Mouse (Mus musculus): ENCODE results near the gene Grrp1. TPM values are rescaled to one million over a fixed set of nuclear protein-coding genes. Genes with fewer than 3 reads are reported as not detected.
"Not testable (repeated sequence)": the region's sequence is repeated elsewhere in the genome, so short reads cannot be mapped to it uniquely, and the experiment has no call there.

Gene Grrp1
- polyA plus RNA-seq, 1 experiment from 2014 or later: 6.8 TPM

- Histone ChIP-seq H3K36me3 (ENCODE audit: control insufficient read depth, insufficient read depth) (no peaks in the 10 kb centered on the region), H3K4me3 (ENCODE audit: low read depth, low read length) (no peak overlapping the region), H3K4me2 (replicated peaks; ENCODE audit: low read depth) (no peak overlapping the region), H3K9ac (ENCODE audit: low read depth, low read length) (no peak overlapping the region), H3K27ac (ENCODE audit: low read depth, low read length) (no peak overlapping the region), H3K27me3 (replicated peaks; ENCODE audit: control insufficient read depth, insufficient read depth, low read length) (0 out of 2 replicates have a peak, but pooled peaks cover 8% of the 10 kb centered on the region), H3K4me1 (replicated peaks; ENCODE audit: control insufficient read depth, insufficient read depth, low read length) (no peaks in the 10 kb centered on the region), H3K9me3 (ENCODE audit: control insufficient read depth) (no peaks in the 10 kb centered on the region)
- no peak for ATAC-seq
- WGBS: 97% methylated on average over 4 of the region's 4 CpGs
- peak; percentile 34 for TF ChIP-seq CTCF (IDR thresholded peaks at IDR 0.05; ENCODE audit: low read depth)
These were observed 42.6 kb upstream of the Grrp1 start for GRCm38 (mm10) chr4:134296523-134296922.

GRCm38 (mm10) chr4:134296096-134296495, 42.2 kb upstream of the Grrp1 start:
- H3K27ac ChIP-seq (ENCODE audit: low read depth, low read length); H3K27me3 ChIP-seq (replicated peaks; ENCODE audit: control insufficient read depth, insufficient read depth, low read length); H3K4me3 ChIP-seq (ENCODE audit: low read depth, low read length); H3K4me2 ChIP-seq (replicated peaks; ENCODE audit: low read depth); H3K36me3 ChIP-seq (ENCODE audit: control insufficient read depth, insufficient read depth); H3K4me1 ChIP-seq (replicated peaks; ENCODE audit: control insufficient read depth, insufficient read depth, low read length); H3K9ac ChIP-seq (ENCODE audit: low read depth, low read length); H3K9me3 ChIP-seq (ENCODE audit: control insufficient read depth); ATAC-seq: not testable (repeated sequence)
- TF ChIP-seq CTCF (IDR thresholded peaks at IDR 0.05; ENCODE audit: low read depth): 0 out of 2 replicates have a peak, but pooled peaks have one; percentile 12
- 81% methylated on average over 4 of the region's 4 CpGs for whole genome bisulfite sequencing

- no peak for ATAC-seq
- H3K9ac ChIP-seq (ENCODE audit: low read depth, low read length): no peak overlapping the region
- H3K9me3 ChIP-seq (ENCODE audit: control insufficient read depth): no peaks in the 10 kb centered on the region
- TF ChIP-seq CTCF (IDR thresholded peaks at IDR 0.05; ENCODE audit: low read depth): no peak
- no peak overlapping the region for H3K27ac ChIP-seq (ENCODE audit: low read depth, low read length)
- 0 out of 2 replicates have a peak, but pooled peaks cover 8% of the 10 kb centered on the region for H3K27me3 ChIP-seq (replicated peaks; ENCODE audit: control insufficient read depth, insufficient read depth, low read length)
- WGBS: 49% methylated on average over 9 of the region's 9 CpGs
- H3K4me2 ChIP-seq (replicated peaks; ENCODE audit: low read depth): no peak overlapping the region
- H3K4me3 ChIP-seq (ENCODE audit: low read depth, low read length): no peak overlapping the region
- H3K36me3 ChIP-seq (ENCODE audit: control insufficient read depth, insufficient read depth): no peaks in the 10 kb centered on the region
- no peaks in the 10 kb centered on the region for H3K4me1 ChIP-seq (replicated peaks; ENCODE audit: control insufficient read depth, insufficient read depth, low read length)
These were observed 39.8 kb upstream of the Grrp1 start for GRCm38 (mm10) chr4:134293692-134294163.

GRCm38 (mm10) chr4:134293061-134293691, 39.3 kb upstream of the Grrp1 start:
- WGBS: 72% methylated on average over 18 of the region's 18 CpGs
- H3K4me2 ChIP-seq (replicated peaks; ENCODE audit: low read depth): no peak overlapping the region
- 0 out of 2 replicates have a peak, but pooled peaks cover 8% of the 10 kb centered on the region for H3K27me3 ChIP-seq (replicated peaks; ENCODE audit: control insufficient read depth, insufficient read depth, low read length)
- H3K4me3 ChIP-seq (ENCODE audit: low read depth, low read length): no peak overlapping the region
- H3K27ac ChIP-seq (ENCODE audit: low read depth, low read length): no peak overlapping the region
- no peaks in the 10 kb centered on the region for H3K36me3 ChIP-seq (ENCODE audit: control insufficient read depth, insufficient read depth)
- H3K9ac ChIP-seq (ENCODE audit: low read depth, low read length): no peak overlapping the region
- ATAC-seq: no peak
- TF ChIP-seq CTCF (IDR thresholded peaks at IDR 0.05; ENCODE audit: low read depth): no peak
- H3K4me1 ChIP-seq (replicated peaks; ENCODE audit: control insufficient read depth, insufficient read depth, low read length): no peaks in the 10 kb centered on the region
- no peaks in the 10 kb centered on the region for H3K9me3 ChIP-seq (ENCODE audit: control insufficient read depth)

GRCm38 (mm10) chr4:134292067-134292466, 38.2 kb upstream of the Grrp1 start:
- no peaks in the 10 kb centered on the region for H3K4me1 ChIP-seq (replicated peaks; ENCODE audit: control insufficient read depth, insufficient read depth, low read length)
- 0 out of 2 replicates have a peak, but pooled peaks cover 8% of the 10 kb centered on the region for H3K27me3 ChIP-seq (replicated peaks; ENCODE audit: control insufficient read depth, insufficient read depth, low read length)
- ATAC-seq: no peak
- no peak overlapping the region for H3K27ac ChIP-seq (ENCODE audit: low read depth, low read length)
- no peaks in the 10 kb centered on the region for H3K36me3 ChIP-seq (ENCODE audit: control insufficient read depth, insufficient read depth)
- no peak overlapping the region for H3K4me3 ChIP-seq (ENCODE audit: low read depth, low read length)
- peak; percentile 92 for TF ChIP-seq CTCF (IDR thresholded peaks at IDR 0.05; ENCODE audit: low read depth)
- no peaks in the 10 kb centered on the region for H3K9me3 ChIP-seq (ENCODE audit: control insufficient read depth)
- 23% methylated on average over 7 of the region's 7 CpGs for WGBS
- H3K9ac ChIP-seq (ENCODE audit: low read depth, low read length): no peak overlapping the region; the same call in 1 of the 2 replicates
- no peak overlapping the region for H3K4me2 ChIP-seq (replicated peaks; ENCODE audit: low read depth)

- Histone ChIP-seq H3K4me3 (ENCODE audit: low read depth, low read length) (peak overlapping the region; percentile 97), H3K4me1 (replicated peaks; ENCODE audit: control insufficient read depth, insufficient read depth, low read length) (no peaks in the 10 kb centered on the region), H3K9me3 (ENCODE audit: control insufficient read depth) (no peaks in the 10 kb centered on the region), H3K9ac (ENCODE audit: low read depth, low read length) (peak overlapping the region; percentile 96; the same call in 1 of the 2 replicates), H3K4me2 (replicated peaks; ENCODE audit: low read depth) (peak overlapping the region; percentile 71), H3K36me3 (ENCODE audit: control insufficient read depth, insufficient read depth) (peaks cover 6% of the 10 kb centered on the region; the same call in 1 of the 2 replicates), H3K27me3 (replicated peaks; ENCODE audit: control insufficient read depth, insufficient read depth, low read length) (0 out of 2 replicates have a peak, but pooled peaks cover 8% of the 10 kb centered on the region), H3K27ac (ENCODE audit: low read depth, low read length) (peak overlapping the region; percentile 99; the same call in 1 of the 2 replicates)
- TF ChIP-seq CTCF (IDR thresholded peaks at IDR 0.05; ENCODE audit: low read depth): no peak
- WGBS: 16% methylated on average over 11 of the region's 11 CpGs
- no peak for ATAC-seq
These were observed 34.7 kb upstream of the Grrp1 start for GRCm38 (mm10) chr4:134288397-134289256.

Measured in intestine, postnatal 0 days (tissue).